Mouse (Mus musculus): ENCODE measurements around the gene Gse1. TPM values are rescaled to one million over a fixed set of nuclear protein-coding genes. Genes with fewer than 3 reads are reported as not detected.

Gse1 gene
- total RNA-seq, 2 experiments from 2014 or later, result 146 to 158 TPM

GRCm38 (mm10) chr8:120381865-120382264 is 153.6 kb downstream of the Gse1 start:
- no peak for DNase-seq (ENCODE audit: low spot score in 2 of 2)
- H3K27ac ChIP-seq, result peak overlapping the region; percentile 84
- TF ChIP-seq CTCF (conservative IDR thresholded peaks at IDR 0.05), result no peak
- H3K4me3 ChIP-seq, result no peak overlapping the region

GRCm38 (mm10) chr8:120382436-120383203 is 154.4 kb downstream of the Gse1 start:
- no peak for TF ChIP-seq CTCF (conservative IDR thresholded peaks at IDR 0.05)
- Histone ChIP-seq H3K4me3 (no peak overlapping the region), H3K27ac (peak overlapping the region; percentile 84)
- DNase-seq (ENCODE audit: low spot score in 2 of 2), result peak; percentile 93

- Histone ChIP-seq H3K27ac (peak overlapping the region; percentile 84), H3K4me3 (no peak overlapping the region)
- no peak for DNase-seq (ENCODE audit: low spot score in 2 of 2)
- no peak for TF ChIP-seq CTCF (conservative IDR thresholded peaks at IDR 0.05)
Observed at GRCm38 (mm10) chr8:120383204-120383560, 154.9 kb downstream of the Gse1 start.

GRCm38 (mm10) chr8:120383713-120384112 is 155.5 kb downstream of the Gse1 start:
- Histone ChIP-seq H3K27ac (peak overlapping the region; percentile 84; the same call in 1 of the 2 replicates), H3K4me3 (no peak overlapping the region)
- no peak for DNase-seq (ENCODE audit: low spot score in 2 of 2)
- TF ChIP-seq CTCF (conservative IDR thresholded peaks at IDR 0.05), result no peak

GRCm38 (mm10) chr8:120384745-120385144 is 156.5 kb downstream of the Gse1 start:
- no peak overlapping the region for H3K27ac ChIP-seq
- no peak overlapping the region for H3K4me3 ChIP-seq
- peak; percentile 69 for TF ChIP-seq CTCF (conservative IDR thresholded peaks at IDR 0.05)
- no peak for DNase-seq (ENCODE audit: low spot score in 2 of 2)

GRCm38 (mm10) chr8:120388246-120388645 is 160.0 kb downstream of the Gse1 start:
- TF ChIP-seq CTCF (conservative IDR thresholded peaks at IDR 0.05), result no peak
- no peak overlapping the region for H3K27ac ChIP-seq
- no peak overlapping the region for H3K4me3 ChIP-seq
- DNase-seq (ENCODE audit: low spot score in 2 of 2), result no peak

GRCm38 (mm10) chr8:120390598-120390997 is 162.3 kb downstream of the Gse1 start:
- H3K4me3 ChIP-seq, result no peak overlapping the region
- no peak overlapping the region for H3K27ac ChIP-seq
- DNase-seq (ENCODE audit: low spot score in 2 of 2), result no peak
- no peak for TF ChIP-seq CTCF (conservative IDR thresholded peaks at IDR 0.05)

GRCm38 (mm10) chr8:120391856-120392255 is 163.6 kb downstream of the Gse1 start:
- TF ChIP-seq CTCF (conservative IDR thresholded peaks at IDR 0.05), result no peak
- Histone ChIP-seq H3K4me3 (no peak overlapping the region), H3K27ac (no peak overlapping the region)
- no peak for DNase-seq (ENCODE audit: low spot score in 2 of 2)

- no peak overlapping the region for H3K27ac ChIP-seq
- DNase-seq (ENCODE audit: low spot score in 2 of 2), result no peak
- H3K4me3 ChIP-seq, result no peak overlapping the region
- no peak for TF ChIP-seq CTCF (conservative IDR thresholded peaks at IDR 0.05)
Observed at GRCm38 (mm10) chr8:120393085-120393484, 164.8 kb downstream of the Gse1 start.

GRCm38 (mm10) chr8:120393871-120394275 is 165.6 kb downstream of the Gse1 start:
- H3K27ac ChIP-seq, result peak overlapping the region; percentile 24; the same call in 1 of the 2 replicates
- DNase-seq (ENCODE audit: low spot score in 2 of 2), result peak; percentile 60 to 73
- no peak overlapping the region for H3K4me3 ChIP-seq
- TF ChIP-seq CTCF (conservative IDR thresholded peaks at IDR 0.05), result no peak

- H3K27ac ChIP-seq, result no peak overlapping the region
- TF ChIP-seq CTCF (conservative IDR thresholded peaks at IDR 0.05), result peak; percentile 30; the same call in 1 of the 2 replicates
- no peak for DNase-seq (ENCODE audit: low spot score in 2 of 2)
- no peak overlapping the region for H3K4me3 ChIP-seq
Observed at GRCm38 (mm10) chr8:120395892-120396291, 167.6 kb downstream of the Gse1 start.

GRCm38 (mm10) chr8:120396756-120397155 is 168.5 kb downstream of the Gse1 start:
- no peak overlapping the region for H3K27ac ChIP-seq
- DNase-seq (ENCODE audit: low spot score in 2 of 2), result no peak
- no peak overlapping the region for H3K4me3 ChIP-seq
- TF ChIP-seq CTCF (conservative IDR thresholded peaks at IDR 0.05), result no peak

GRCm38 (mm10) chr8:120397444-120398411 is 169.5 kb downstream of the Gse1 start:
- Histone ChIP-seq H3K27ac (peak overlapping the region; percentile 21; the same call in 1 of the 2 replicates), H3K4me3 (no peak overlapping the region)
- no peak for TF ChIP-seq CTCF (conservative IDR thresholded peaks at IDR 0.05)
- DNase-seq (ENCODE audit: low spot score in 2 of 2), result no peak
